Mouse (Mus musculus) testis, adult 2 months (tissue): Measurements from ENCODE around the gene Ccdc113. TPM values are rescaled to one million over a fixed set of nuclear protein-coding genes. Genes with fewer than 3 reads are reported as not detected.

Experiments
- H3K27ac ChIP-seq: fragments of 200-500 bp; 2 replicates; pipeline ENCODE4 v1.5.1; 2012; ENCODE audit warnings: low read depth, low read length; ENCODE audit not compliant: control insufficient read depth, insufficient read depth
- H3K27me3 ChIP-seq: fragments of 200-500 bp; 2 replicates; pipeline ENCODE4 v1.6.1; 2012; ENCODE audit warnings: mild to moderate bottlenecking, low read length, moderate library complexity; ENCODE audit not compliant: control insufficient read depth, insufficient read depth
- H3K36me3 ChIP-seq: fragments of 200-500 bp; 2 replicates; pipeline ENCODE4 v1.6.1; 2012; ENCODE audit warnings: mild to moderate bottlenecking, low read length; ENCODE audit not compliant: control insufficient read depth, insufficient read depth
- H3K4me1 ChIP-seq: fragments of 200-500 bp; 2 replicates; pipeline ENCODE4 v1.6.1; 2012; ENCODE audit warnings: low read length; ENCODE audit not compliant: control insufficient read depth, insufficient read depth
- H3K4me3 ChIP-seq: fragments of 200-500 bp; 2 replicates; pipeline ENCODE4 v1.5.1; 2012; ENCODE audit warnings: low read depth, mild to moderate bottlenecking, low read length, moderate library complexity, mixed read lengths; ENCODE audit not compliant: control insufficient read depth
- CTCF ChIP-seq: fragments of 200-500 bp; IDR thresholded peaks from 2 replicates; pipeline ENCODE4 v1.5.1; 2012; ENCODE audit warnings: low read depth, mild to moderate bottlenecking, inconsistent platforms, low read length, moderate library complexity; ENCODE audit not compliant: control insufficient read depth, insufficient read depth, insufficient replicate concordance
- POLR2A ChIP-seq: fragments of 200-500 bp; IDR thresholded peaks from 2 replicates; pipeline ENCODE4 v1.6.1; 2012; ENCODE audit warnings: low read depth, mild to moderate bottlenecking, inconsistent platforms, low read length, moderate library complexity; ENCODE audit not compliant: control insufficient read depth
- polyA plus RNA-seq: library from polyadenylated mRNA; depleted of rRNA; stranded (reverse); fragments of >200 nt; gene quantifications from 2 replicates; pipeline ENCODE4 v1.2.3, GENCODE M21; 2012

Ccdc113 gene
- polyA plus RNA-seq, 1 experiment: 87.4 TPM

DNA sequence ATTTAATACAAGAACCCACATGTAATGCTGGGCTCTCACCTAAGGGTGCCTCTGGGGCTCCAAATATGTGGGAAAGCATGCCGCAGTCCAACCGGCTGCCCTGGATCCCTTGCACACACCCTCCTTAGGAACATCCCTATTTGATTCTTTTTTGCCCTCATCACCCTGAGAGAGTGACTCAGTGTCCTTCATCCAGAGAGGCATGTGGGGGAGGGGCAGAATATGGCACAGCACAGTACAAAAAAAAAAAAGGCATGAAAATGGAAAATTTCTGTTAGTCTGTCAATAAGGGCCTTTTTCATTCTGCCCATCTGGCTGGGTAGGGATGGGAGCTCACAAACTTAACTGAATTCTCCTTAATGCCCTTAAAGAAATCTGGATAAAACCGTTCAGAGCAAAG lies 36.1 kb upstream of the Ccdc113 start:
- H3K27ac ChIP-seq: no peak overlapping the region
- no peak for TF ChIP-seq POLR2A
- H3K4me1 ChIP-seq: no peaks in the 10 kb centered on the region; the same call in 1 of the 2 replicates
- H3K4me3 ChIP-seq: no peak overlapping the region
- no peaks in the 10 kb centered on the region for H3K36me3 ChIP-seq
- no peaks in the 10 kb centered on the region for H3K27me3 ChIP-seq

GRCm38 (mm10) chr8:95499266-95500064 lies 34.4 kb upstream of the Ccdc113 start:
- no peak overlapping the region for H3K4me3 ChIP-seq
- no peak for TF ChIP-seq CTCF
- no peaks in the 10 kb centered on the region for H3K27me3 ChIP-seq
- H3K36me3 ChIP-seq: no peaks in the 10 kb centered on the region
- no peak overlapping the region for H3K27ac ChIP-seq
- no peaks in the 10 kb centered on the region; the same call in 1 of the 2 replicates for H3K4me1 ChIP-seq

- Histone ChIP-seq H3K4me1 (peaks cover 3% of the 10 kb centered on the region; the same call in 1 of the 2 replicates), H3K36me3 (no peaks in the 10 kb centered on the region), H3K27ac (no peak overlapping the region), H3K27me3 (no peaks in the 10 kb centered on the region), H3K4me3 (no peak overlapping the region)
- TF ChIP-seq POLR2A: no peak
- TF ChIP-seq CTCF: no peak
These were observed 33.4 kb upstream of the Ccdc113 start for GRCm38 (mm10) chr8:95500436-95500835.

GRCm38 (mm10) chr8:95502431-95502830 lies 31.5 kb upstream of the Ccdc113 start:
- Histone ChIP-seq H3K27me3 (no peaks in the 10 kb centered on the region), H3K36me3 (no peaks in the 10 kb centered on the region), H3K4me1 (peaks cover 3% of the 10 kb centered on the region; the same call in 1 of the 2 replicates), H3K27ac (no peak overlapping the region), H3K4me3 (no peak overlapping the region)
- no peak for TF ChIP-seq POLR2A
- TF ChIP-seq CTCF: no peak

- no peak overlapping the region for H3K4me3 ChIP-seq
- peaks cover 3% of the 10 kb centered on the region; the same call in 1 of the 2 replicates for H3K4me1 ChIP-seq
- no peak overlapping the region for H3K27ac ChIP-seq
- no peaks in the 10 kb centered on the region for H3K36me3 ChIP-seq
- TF ChIP-seq CTCF: no peak
- no peak for TF ChIP-seq POLR2A
- H3K27me3 ChIP-seq: no peaks in the 10 kb centered on the region
These were observed 29.1 kb upstream of the Ccdc113 start for GRCm38 (mm10) chr8:95504835-95505234.

DNA sequence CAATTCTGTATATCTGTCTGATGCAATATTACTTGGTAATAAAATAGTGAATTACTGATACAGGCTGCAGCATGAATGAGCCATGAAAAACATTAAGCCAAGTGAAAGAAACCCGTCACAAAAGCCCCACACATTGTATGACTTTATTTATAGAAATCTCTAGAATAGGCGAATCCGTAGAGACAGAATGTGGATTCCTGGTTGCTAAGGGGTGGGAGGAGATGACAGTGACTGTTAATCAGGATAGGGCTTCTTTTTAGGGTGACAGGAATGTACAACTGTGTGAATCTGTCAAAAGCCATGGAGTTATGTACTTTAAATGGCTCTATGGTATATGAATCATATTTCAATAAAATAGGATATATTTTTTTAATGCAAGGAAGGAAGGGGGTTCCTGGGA lies 28.3 kb upstream of the Ccdc113 start:
- Histone ChIP-seq H3K36me3 (no peaks in the 10 kb centered on the region), H3K4me1 (peaks cover 3% of the 10 kb centered on the region; the same call in 1 of the 2 replicates), H3K27me3 (no peaks in the 10 kb centered on the region), H3K27ac (no peak overlapping the region), H3K4me3 (no peak overlapping the region)
- TF ChIP-seq POLR2A: no peak
- TF ChIP-seq CTCF: no peak

DNA sequence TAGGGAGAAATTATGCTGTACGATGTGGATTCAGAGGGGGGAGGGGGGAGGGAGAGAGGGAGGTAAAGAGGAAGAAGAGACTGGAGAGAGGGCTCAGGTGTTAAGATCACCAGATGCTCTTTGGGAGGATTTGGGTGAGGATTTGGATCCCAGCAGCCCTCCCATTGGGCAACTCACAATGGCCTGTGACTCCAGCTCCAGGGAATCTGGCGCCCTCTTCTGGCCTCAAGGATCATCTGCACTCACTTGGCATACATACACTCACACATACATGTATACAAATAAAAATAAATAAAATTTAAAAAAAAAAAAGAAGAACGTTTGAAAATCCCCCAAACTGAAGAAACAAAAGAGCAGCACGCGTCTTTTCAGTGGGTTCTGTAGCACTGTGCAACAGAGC lies 27.6 kb upstream of the Ccdc113 start:
- TF ChIP-seq POLR2A: no peak
- TF ChIP-seq CTCF: peak; percentile 65; the same call in 1 of the 2 replicates
- no peak overlapping the region for H3K27ac ChIP-seq
- no peaks in the 10 kb centered on the region for H3K27me3 ChIP-seq
- H3K4me1 ChIP-seq: peaks cover 3% of the 10 kb centered on the region; the same call in 1 of the 2 replicates
- no peaks in the 10 kb centered on the region for H3K36me3 ChIP-seq
- no peak overlapping the region for H3K4me3 ChIP-seq
